Mouse (Mus musculus) urinary bladder, postnatal 36 days (tissue): ENCODE measurements around the gene Nfatc2ip.

Experiments
- DNase-seq, 2 experiments: peaks; one replicate each; pipeline ENCODE4 v3.0.0; 2022; ENCODE audit warnings: low spot score in 2 of 2, mixed read lengths in 1 of 2

Gene Nfatc2ip

DNA sequence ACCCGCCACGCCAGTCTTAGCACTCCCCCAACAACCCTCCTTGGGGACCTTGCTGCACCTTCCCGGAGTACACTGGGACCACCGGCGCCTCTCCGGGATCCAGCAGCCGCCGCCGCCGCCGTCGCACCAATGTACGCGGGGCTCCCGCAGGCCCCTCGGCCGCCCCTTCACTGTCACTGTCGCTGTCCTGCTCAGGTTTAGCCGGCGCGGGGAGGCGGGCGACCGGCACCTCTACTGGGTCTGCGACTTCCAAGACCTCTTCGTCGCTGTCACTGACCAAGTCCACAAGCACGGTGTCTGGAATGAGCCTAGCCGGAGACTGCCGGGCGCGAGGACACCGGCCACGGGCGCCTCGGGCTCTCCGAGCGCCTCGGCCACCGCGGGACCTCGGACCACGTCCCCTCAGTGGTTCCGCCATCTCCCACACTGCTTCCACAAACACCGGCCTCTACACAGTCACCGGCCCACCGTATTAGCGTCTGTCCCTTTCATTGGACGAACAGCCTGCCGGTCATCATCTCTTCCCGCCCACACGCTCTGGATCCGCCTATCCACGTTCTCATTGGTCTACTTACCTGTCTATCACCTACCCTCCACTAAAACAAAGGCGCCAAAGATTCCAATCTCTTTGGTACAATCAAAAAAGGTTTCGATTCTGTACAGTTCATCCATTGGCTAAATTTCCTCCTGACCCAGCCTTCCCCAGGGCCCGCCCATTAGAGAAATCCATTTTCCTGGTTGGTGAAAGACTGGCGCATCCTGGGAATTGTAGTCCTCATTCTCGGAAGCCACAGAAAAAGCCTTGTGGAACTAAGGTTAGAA is at the start of gene Nfatc2ip:
Nfatc2ip (minus strand) TSS at position 440 of the 822 bp plus-strand sequence.
- peak; percentile 92 to 98 for DNase-seq

DNA sequence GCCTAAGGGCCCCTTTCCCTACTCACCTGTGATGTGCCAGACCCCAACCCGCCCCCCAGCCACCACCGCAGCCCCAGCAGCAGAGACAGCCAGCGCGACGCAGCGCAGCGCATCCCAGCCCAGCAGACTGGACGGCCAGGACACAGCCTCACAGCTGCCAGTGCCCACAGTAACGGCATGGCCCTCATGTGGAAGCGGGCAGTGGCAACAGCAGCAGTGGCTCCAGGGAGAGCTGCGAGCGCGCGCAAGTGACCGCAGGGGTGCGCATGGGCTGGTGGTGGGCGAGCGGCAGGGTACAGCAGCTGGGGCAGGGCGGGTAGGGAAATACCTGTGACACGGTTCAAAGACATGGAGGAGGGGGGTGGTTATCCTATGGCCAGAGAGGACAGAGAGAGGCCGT is 49.7 kb upstream of the Nfatc2ip start:
- DNase-seq, result no peak

DNA sequence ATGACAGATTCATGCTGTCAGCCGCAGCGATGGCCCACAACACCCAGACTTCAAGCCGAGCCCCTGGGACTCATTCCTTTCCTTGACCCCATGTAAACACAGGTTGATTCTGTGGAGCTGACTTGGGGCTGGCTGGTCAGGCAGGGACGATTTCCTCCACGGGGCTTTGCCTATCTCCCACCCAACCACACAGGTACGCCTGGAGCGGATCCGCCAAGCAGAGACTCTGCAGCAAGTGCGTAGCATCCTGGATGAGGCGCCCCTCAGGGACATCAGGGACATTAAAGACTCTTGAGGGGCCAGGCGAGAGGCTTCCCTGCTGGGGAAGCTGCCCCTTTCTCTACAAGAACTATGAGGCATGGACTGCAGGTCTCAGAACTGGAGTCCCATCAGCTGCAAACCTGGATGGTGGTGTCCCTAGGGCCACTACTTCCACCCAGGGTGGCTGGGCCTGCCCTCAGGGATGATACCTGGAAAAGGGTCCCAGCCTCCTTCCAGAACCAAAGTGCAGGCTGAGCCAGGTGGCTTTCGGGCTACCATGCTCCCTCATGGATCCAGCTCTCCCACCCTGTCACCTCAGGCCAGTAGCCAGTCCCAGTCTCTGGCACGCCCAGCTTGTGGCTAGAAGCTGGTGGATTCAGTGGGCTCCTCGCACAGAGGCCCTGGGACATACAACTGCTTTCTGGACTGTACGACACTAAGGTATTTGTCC is 48.7 kb upstream of the Nfatc2ip start:
- DNase-seq, result no peak

DNA sequence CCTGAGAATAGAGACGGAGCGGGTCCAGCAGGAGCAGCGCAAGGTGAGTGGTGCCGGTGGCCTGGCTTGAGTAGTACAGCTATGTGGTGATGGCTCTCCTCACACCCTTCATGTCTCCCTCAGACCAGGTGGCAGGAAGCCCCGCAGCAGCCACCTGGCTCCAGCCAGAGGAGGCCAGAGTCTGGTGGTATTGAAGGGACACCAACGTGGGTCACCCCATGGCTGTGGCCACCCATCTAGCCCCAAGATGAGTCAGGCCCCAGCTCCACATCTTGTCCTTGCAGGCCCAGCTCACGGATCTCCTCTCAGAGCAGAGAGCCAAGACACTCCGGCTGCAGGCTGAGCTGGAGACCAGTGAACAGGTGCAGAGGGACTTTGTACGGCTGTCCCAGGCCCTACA is 48.0 kb upstream of the Nfatc2ip start:
- DNase-seq, result no peak

DNA sequence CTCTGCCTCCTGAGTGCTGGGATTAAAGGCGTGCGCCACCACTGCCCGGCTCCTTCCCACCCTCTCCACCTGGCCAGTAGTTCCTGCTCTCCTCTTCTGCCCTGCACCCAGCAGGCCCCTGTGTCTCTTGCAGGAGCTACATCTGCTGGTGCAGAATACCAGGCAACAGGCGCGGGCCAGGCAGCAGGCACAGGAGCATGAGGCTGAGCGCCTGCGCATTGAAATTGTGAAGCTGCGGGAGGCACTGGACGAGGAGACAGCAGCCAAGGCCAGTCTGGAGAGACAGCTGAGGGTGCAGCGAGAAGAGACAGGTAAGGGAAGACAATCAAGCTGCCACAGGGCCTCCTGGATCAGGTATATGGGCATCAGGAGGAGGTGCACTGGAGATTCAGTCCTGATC is 47.5 kb upstream of the Nfatc2ip start:
- DNase-seq, result no peak

DNA sequence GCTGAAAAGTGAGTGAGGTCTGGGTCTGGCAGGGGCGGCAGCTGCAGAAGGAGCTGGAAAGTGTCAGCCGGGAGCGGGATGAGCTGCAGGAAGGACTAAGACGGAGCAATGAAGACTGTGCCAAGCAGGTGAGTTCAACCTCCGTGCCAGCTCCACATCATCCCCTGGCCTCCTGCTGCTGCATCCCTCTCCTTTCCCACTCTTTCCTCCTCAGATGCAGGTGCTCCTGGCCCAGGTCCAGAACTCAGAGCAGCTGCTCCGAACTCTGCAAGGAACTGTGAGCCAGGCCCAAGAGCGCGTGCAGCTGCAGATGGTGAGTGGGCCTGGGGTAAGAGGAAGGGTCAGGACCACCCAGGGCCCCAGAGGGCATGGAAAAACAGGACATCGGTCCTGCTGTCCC is 43.6 kb upstream of the Nfatc2ip start:
- DNase-seq, result no peak

DNA sequence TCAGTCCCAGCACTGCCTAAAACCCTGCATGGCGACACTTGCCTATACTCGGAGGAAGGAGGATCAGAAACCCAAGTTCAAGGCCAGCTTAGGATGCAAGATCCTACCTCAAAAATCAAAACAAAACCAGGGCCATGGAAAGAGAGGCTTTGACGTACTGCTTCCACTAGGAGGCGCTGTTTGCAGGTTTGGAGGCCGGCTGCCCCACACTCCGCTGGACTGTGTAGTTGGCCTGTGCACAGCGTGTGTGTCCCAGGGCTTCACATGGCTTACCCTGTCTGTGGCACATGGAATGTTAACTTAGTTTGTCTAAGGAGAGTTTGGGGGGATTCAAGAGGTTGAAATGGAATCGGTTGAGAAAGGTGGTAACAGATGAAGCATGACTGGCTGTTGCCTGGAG is 40.3 kb upstream of the Nfatc2ip start:
- DNase-seq, result peak; percentile 32 to 46

DNA sequence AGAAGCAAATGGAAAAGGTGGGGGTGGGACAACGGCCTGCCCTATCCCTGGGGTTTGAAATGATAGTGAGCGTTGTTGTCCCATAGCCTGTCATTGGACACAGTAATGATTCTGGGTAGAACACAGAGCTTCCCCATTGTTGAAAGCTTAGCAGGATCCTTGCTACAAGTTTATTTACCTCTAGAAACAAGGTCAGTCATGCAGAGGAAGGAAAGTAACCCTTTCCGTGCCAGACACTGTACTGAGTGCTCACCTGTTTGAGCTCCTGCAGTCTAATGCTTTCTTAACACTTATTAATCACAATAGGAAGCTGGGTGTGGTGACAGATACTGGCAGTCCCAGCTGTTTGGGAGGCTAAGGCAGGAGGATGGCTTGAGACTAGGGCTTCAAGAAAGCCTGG is 39.3 kb upstream of the Nfatc2ip start:
- DNase-seq, result no peak

DNA sequence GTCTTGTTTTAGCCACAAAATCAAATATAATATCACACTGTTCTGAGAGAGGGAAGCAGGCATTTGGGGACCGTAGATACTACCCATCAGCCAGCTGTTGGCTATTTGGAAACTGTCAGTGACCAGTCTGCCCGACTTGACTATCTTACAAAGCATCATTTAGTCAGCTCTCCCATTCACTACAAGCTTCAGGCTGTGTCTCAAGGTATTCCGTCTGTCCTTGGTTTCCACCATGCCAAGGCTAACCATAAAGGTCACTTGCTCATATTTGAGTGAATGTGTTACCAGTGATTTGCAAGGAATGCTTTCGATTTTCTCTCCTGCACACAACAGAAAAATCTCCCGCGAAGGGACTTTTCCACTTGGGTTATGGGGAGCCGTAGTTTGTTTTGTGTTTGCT is 38.2 kb upstream of the Nfatc2ip start:
- DNase-seq, result no peak

DNA sequence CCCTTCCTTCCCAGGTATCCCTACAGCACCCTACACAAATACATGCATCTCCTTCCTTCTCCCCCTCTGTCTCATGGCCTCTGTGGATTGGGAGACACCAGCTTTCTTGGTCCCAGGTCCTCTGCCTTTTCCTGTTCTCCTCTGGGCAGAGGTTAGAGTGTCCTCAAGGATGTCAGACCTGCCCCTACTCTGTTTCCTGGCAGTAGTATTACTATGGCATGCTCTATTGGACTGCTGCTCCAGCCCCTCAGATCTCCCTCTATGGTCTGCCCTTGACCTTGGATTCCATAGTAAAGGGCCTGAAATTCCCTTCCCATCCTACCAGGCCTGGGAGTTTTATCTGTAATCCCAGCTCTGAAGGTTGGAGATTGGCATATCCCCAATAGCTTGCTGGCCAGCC is 33.6 kb upstream of the Nfatc2ip start:
- no peak for DNase-seq

DNA sequence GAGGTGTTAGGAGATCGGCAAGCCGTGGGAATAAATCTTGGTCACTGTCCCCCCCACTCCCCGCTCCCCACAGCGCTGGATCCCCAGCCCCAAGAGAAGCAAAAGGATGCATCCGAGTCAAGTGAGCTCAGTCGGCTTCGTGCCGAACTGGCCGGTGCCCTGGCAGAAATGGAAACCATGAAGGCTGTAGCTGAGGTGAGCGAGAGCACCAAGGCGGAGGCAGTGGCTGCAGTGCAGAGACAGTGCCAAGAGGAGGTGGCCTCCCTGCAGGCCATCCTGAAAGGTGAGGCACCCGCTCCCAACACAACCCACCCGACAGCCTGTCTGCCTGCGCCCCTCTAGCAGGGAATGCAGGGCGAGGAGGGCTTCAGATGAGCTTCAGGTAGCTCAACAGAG is 33.0 kb upstream of the Nfatc2ip start:
- no peak for DNase-seq

DNA sequence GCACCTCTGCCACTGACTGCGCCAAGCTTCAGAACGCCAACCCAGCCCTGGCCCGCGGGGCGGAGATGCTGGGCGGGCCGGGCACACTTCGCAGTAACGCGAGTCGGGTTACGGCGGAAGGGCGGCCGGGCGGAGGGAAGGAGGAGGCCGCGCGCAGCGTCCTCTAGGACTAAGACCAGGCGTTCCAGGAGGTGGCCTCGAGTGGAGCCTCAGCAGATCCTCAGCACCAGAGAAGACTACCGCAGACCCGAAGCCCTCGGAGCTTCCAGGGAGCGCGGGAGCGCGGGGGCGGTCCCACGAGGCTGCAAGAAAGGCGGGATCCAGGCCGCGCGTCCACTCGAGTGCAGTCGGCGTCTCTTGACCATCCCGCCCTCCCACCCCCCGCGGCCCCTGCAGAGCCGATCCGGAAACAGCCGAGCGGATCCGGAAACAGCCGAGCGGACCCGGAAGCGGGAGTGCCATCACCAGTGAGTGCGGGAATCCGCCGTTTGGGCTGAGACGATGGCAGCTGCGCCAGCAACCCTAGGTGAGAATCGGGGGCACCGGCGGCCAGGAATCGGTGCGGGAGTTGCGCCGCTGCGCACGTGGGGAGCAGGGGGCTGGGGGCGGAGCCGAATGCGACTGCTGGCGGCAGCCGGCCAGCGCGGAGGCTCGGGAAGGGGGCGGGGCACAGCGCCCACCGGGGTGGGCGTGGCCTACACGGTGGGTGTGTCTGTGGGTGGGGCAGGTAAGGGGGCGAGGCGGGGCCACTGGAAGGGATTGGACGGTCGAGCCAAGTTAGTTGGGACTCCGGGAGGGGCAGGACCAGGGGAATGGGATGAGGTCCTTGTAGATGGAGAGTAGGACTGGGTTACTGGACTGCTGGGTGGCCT is 32.3 kb upstream of the Nfatc2ip start, which contains the start of gene Rabep2:
Rabep2 (plus strand) TSS at position 129 of the 872 bp plus-strand sequence.
- DNase-seq, result peak; percentile 95 to 96

DNA sequence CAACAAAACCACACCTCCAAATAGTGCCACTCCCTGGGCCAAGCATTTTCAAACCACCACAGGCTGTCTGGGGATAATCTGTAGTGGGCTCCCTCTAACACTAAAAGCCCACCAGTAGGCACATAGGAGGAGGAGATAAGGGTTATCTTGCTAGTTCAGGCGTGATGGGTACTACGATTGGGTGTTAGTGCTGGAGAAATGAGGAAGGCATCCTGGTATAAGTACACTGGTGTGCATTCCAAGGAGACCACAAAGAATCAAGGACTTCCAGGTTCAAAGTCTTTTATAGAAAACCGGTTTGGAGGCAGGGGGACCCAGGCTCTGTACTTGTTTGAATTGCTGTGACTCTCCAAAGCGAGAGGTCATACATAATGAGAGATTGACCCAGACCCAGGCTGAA is 31.6 kb upstream of the Nfatc2ip start:
- no peak for DNase-seq

DNA sequence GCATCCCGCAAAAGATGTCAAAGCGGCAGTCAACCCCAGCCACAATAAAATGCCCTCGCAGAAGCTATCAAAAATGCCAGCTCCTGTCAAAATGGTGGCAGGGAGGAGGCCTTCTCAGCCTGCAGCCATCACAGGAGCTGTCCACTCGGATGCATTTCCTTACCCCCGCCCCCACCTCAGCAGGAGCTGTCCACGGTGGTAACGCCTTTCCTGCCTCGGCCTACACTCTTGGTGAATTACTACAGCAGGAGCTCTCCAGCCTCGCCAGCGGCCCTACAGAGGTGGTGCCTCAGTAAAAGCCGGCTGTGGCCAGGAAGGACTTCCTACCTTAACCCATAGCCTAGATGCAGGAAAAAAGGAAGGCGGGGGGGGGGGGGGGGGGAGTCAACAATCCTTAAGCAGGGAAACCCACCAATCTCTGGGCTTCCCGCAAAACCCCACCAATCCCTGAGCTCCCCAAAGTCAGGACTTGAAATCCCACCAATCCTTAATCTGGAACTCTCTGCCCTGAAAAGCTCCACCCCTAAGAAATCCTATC is 30.9 kb upstream of the Nfatc2ip start:
- DNase-seq, result no peak

DNA sequence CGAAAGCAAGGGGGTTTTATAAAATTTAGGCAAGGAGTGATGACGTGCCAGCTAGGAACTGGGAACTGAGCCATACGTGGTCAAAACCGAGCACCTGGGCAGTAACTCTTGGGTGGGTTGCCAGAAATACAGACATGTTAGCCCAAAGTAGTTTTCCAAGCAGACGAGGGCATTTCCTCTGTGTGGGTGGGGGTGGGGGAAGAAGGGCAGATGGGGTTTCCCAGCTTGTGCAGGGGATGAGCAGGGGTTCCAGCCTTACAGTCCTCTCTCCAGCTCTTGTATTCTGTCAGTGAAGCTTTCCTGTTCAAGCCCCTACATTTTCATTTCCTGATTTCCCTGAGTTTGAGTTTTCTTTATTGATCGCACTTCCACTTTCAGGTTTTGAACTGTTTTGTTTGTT is 27.6 kb upstream of the Nfatc2ip start:
- DNase-seq, result no peak

DNA sequence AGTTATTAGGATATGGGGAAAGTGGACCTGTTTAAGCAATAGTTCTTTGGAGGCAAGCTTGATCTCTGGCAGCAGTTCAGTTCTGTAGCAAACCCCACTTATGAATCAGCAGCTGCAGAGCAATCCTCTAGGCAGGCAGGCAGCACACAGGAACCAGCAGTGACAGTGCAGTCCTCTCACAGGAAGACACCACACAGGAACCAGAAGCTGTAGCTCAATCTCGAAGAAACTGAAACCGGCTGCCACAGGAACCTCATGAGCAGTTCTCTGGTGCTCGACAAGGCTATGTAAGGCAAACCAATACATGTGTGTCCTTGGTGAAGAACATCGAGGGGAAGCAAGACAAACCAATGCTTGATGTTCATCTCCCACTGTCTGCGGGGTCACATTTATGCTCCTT is 25.2 kb upstream of the Nfatc2ip start:
- DNase-seq, result no peak

DNA sequence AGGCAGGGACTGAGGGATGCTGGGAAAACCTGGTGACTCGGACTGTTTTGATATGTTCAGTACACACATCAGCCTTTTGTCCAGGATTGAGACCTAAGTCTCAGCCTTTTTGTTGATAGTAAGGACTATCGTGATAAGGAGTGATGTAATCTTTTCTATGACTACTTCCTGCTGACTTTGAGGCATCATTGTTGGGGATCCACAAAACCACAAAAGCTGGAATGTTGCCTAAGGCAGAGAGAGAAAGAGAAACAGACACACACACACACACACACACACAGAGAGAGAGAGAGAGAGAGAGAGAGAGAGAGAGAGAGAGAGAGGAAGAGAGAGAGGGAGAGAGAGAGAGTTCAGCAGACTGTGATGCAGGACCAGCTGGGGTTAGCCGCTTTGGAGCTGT is 22.0 kb upstream of the Nfatc2ip start:
- no peak for DNase-seq

DNA sequence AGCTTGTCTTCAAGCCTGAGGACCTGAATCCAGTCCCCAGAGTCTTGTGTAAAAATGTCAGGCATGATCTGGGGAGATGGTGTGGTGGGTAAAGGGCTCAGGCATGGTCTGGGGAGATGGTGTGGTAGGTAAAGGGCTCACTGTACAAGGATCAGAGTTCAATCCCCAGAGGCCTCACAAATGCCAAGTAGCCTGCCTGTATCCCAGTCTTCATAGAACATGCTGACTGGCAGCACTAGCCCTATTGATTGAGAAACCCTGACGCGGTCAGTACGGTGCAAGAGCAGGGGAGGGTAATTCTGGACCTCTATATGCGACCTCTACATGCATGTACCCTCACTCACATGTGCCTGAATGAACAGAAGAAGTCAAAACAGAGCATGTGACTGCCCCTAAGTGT is 21.1 kb upstream of the Nfatc2ip start:
- no peak for DNase-seq

DNA sequence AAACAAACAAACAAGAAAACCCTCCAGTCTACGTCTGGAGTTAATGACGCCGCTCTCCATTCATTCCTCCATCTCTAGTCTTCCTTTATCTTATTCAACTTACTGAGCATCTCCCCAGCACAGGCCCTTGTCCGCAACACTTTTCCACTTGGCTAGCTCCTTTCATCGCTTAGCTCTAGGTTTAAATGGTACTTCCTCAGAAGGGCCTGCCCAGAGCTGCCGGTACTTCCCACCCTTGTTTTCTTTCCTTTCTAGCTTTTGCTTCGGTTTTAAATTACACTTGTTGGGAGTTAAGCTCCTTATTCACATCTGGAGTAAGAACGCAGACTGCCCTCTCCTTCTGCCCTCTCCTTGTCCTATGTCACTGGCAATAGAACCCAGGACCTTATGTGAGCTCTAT is 20.5 kb upstream of the Nfatc2ip start:
- no peak for DNase-seq

DNA sequence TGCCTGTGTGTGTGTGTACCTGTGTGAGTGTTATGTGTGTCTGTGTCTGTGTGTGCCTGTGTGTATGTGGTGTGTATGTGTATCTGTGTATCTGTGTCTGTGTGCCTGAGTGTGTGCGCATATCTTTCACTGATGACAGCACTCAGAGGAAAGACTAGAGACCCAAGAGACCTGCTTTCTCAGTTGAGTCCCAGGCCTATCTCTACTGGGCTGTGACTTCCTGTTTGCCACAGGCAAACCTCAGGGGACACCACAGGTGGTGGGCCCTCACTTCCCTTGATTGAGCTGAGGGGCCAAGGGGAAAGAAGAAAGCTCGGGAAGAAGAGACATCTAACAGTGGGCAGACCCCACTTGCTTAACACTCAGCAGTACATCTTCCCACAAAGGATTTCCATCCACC is 20.1 kb upstream of the Nfatc2ip start:
- no peak for DNase-seq

DNA sequence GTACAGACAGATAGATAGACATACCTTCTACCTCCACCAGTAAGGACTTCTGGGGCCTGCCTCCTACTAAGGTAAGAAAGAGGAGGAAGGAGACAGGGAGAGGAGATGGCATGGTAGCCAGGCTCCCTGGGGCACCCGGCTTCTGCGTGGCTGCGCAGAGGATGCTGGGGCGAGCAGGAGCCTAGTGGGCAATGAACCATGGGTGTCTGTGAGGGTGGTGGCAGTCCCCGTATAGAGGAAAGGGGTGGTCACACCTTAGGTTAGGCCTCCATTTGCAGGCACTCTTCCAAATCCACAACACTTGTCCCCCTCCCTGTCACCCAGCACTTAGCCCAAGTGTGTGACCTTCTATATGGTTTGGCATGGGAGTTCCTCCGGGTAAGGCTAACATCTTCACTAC is 18.2 kb upstream of the Nfatc2ip start, which contains the start of gene Cd19:
Cd19 (minus strand) TSS at position 165 of the 400 bp plus-strand sequence.
- DNase-seq, result no peak

DNA sequence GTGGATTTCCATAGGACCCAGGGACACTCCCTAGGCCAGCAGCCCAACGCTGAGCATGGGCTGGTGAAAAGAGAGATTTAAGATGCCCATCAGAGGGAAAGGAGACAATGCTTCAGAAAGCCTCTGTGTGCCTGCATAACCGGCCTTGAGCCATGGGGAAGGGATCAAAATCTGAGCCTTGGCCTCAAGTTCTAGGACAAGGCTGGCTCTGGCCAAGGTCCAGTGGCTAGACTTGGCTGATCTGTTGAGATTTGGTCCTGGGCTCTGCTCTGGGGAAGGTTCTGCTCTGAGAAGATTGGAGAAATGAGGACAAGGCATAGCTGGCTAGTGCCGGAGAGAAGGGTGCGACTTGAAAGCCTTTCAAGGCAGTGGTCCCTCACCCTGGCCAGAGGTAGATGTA is 14.5 kb upstream of the Nfatc2ip start:
- no peak for DNase-seq
